Mouse (Mus musculus): ENCODE measurements at regions not wholly inside any gene's neighbourhood (a gene's known extent, or its start where the extent isn't known, plus 50 kb on each side); places are given as distances from the start of the nearest gene placed in this dataset.
"Not testable (repeated sequence)": the region's sequence is repeated elsewhere in the genome, so short reads cannot be mapped to it uniquely, and the experiment has no call there.

DNA sequence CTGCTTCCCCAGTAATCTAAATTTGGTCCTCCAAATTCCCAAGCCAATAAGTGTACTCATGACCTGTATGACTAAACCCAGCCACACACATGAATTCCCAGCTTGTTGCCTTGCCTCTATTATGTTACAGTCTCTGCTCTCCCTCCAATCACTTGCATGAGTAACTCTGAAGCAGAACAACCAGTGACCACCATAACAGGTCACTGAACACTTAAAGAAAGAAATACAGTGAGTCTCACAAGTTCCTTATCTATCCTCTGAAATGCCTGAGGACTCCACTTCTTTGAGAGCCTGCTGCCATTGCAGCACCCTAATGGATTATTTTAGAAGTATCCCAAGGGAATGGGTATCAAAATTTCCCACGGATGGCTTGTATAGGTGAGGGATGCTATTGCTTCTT, 909.7 kb downstream of the Sorcs3 start:
- no peak for DNase-seq

DNA sequence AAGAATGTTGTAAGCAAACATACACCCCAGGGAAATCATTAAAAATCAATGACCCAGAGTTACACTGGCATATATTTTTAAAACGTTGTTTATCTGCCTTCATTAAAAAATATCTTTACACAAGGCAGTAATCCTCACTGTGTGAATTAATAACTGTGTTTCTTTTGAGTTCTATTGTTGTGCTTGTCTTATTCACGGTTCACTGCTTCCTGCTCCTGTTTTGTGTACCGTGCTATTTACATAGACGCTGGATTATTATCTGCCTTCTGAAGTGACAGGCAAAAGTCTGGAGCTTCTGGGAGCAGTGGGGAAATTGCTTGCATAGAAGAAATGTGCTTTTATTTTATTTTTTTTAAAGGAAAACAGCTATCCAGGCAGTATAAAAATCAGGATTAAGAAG, 925.8 kb downstream of the Sorcs3 start:
- DNase-seq = no peak

DNA sequence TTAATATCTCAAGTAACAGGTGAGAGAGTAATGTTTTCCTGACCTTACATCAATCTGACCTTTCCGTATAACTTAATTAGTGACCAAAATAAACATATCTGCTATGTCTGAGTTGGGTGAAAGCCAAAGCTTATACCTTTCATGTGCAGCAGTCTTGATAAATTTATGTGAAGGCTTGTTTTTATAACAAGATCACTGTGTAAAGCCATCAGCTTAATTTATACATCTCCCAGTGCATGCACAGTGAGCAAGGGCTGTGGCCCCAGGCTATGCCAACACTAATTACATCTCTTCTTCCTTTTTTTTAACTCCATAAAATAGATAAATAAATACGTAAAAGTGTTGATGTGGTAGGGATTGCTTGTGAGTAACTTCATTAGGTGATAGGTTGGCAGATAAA, 966.3 kb downstream of the Sorcs3 start:
- DNase-seq = no peak

DNA sequence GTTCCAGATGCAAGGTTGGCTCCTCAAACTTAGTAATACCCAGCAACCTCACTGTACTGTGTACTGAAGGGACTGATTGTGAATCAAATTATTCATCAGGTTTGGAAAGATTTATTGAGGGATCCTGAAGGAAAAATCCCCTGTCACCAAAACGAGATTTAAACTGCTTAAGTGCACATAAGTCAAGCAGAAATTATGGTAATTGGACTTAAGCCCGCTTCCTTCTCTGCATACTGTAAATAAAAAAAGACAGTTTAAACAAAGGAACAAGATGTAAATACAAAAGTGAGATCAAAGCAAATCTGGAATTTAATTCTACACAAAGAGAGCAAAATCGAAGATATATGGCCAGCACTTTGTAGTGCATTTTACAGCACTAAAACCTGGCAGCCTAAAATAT, 1002.1 kb downstream of the Sorcs3 start:
- no peak for DNase-seq

DNA sequence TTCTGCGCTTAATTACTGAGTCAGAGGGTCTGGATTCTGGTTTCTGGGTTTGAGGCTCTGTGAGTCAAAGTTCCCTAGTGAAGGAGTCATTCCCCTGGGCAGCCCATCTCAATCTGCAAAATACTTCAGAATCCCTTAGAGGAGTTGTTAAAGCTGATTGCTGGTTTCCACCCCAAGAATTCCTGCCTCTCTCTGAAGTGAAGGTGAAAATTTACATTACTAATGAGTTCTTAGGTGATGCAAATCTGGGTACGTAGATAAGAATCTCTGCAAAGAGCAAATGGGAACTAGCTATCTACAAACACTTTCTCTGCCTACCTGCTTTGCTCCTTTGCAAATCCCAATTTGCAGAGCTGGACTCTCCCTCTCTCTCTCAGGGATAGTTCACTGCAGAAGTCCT, 1036.8 kb downstream of the Sorcs3 start:
- no peak for DNase-seq

DNA sequence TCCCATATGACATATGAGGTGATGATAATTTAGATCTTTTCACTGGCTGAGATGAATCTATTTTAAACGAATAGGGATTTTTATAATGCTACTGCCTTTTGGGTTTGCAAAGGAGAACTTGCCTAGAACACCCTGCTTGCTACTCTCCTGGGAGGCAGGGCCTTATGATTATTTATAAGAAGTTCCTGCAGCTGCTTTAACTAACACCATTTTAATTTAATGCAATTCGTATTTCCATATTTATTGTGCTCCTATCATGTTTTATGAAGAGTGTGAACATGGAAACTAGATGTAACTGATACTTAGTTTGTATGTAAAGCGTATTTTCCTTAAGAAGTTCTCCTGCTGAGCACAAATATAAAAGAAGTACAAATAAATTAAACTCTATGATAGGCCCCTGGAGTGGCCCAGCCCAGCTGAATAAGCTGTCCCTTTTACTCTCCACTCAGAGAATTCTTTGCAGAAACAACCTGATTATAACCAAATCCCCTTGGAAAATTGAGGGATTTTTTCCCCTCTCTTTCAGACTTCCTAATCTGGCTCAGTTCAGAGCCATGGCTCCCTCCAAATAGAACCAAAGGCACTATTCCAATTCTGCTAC, 1039.4 kb downstream of the Sorcs3 start:
- DNase-seq = no peak

DNA sequence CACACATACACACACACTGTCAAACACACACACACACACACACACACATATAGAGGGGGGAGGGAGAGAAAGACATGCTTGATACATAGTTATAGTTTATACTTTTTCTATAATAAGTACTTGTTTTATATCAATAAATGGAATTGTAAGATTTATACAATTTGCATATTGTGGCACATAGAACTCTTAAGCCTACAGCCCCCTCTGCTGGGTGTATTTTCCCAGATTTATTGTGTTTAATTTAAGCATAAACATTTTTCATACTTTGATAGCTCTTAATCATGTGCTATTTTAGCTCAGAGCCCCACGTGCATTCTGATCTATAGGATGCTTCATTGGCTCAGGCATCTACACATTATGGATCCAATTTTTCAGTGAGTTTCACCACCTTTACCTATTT, 1058.8 kb downstream of the Sorcs3 start:
- DNase-seq = no peak

DNA sequence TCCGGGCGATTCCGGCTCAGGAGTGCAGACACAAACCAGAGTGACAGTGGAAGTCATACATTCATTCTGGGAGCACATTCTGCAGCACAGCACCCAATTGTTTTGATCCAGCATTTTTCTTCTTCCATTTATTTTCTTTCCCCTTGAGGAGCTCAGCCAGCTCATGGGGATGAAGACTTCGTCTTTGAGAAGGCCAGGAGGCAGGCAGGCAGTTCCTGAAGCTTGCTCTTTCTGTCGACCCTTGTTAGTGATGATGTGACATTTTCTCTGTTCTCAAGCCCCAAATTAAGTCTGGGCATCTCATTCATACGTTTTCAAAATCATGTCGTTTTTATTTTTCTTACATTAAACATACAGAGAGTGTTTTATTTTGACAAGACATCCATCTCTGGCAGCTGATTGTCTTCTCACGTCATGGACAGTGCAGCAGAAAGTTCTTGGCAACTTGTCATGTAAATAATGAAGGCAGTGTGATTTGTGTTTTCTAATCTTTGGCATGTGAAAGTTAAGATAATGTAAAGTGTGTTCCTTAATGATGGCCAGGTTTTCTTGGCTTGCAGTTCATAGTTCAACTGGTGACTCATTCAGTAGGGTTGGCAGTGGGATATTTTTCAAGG, 1062.1 kb downstream of the Sorcs3 start:
- no peak for DNase-seq

DNA sequence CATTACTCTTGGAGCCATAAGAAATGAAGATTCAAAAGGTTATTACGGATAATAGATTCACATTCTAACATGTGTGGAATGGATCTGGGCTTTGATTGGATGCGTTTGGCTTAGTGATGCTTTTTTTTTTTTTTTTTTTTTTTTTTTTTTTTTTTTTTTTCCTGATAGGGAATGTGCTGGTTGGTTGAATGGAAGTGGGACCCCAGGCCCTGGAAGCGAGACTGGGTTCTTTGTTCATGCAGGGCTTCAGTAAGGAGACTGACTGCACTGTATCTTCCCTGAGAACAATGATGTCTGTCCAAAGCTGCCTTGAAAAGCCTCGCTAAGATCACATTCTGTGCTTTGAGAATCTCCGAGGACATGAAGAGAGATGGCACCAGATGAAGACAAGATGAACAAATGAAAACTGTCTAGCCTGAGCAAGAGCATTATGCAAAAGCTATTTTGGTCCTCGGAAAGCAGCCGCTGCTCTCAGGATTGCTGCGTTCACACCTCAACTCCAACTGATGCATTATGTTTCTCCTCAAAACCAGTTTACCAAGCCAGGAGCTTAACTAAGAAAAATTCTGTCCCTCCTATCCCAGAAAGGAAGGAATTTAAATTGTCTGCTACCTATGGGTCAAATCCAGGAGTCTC, 1076.9 kb downstream of the Sorcs3 start:
- DNase-seq = no peak

DNA sequence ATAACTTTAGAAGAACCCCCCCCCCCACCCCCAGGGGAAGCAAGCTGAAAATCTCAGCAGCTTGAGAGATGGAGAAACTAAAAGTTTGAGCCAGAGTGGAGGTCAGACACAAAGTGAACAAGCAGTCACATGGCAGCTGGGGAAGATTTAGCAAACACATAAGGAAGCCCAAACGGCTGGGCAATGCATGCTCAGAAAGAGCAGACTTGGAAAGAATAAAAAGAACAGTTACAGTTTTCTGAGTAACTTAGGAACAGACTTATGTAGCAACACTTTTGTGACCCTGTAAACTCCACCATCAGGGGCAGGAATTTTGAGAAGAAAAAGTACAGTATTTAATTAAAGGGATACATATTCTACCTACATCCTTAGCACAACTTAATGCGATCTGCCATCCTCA, 1089.2 kb downstream of the Sorcs3 start:
- DNase-seq = no peak

DNA sequence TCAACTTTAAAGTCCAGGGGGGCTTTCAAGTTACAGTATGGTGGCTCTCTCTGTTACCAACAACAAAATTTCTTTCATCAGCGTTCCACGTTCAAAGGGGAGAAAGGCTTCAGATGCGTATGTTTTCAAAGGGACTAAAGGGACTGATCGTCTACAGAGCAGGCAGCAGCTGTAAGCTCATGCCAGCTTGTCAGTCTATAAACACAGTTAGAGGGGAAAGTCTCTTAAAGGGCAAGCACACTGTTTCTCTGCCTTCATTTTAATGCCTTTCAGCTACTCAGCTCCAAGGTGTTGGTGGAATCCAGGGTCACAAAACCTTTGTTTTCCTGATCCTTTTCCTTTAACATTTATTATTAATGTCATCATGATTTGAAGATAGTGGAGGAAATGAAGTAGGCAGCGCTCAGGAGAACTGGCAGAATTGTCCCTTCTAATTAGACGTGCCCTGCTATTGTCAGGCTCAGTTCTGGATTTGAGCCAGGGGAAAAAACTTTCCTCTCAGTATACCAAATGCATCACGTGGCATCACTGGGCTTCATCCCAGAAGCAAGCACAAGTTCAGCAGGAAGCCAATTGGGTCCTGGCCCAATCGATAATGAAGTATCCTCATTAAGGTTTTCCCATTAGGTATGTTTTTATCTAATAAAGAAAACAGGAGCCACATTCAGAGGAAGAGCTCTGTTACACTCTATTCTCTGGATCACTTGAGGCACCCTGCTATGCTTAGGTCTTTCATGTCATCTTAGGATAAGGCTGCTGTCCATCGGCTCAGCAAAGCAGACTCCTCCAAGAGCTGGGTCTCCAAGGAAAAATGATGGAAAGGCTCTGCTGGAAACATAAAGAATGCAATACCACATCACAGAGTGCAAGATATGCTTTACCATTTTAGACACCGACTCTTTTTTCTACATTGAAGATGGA, 1093.8 kb downstream of the Sorcs3 start:
- DNase-seq = peak; percentile 5

DNA sequence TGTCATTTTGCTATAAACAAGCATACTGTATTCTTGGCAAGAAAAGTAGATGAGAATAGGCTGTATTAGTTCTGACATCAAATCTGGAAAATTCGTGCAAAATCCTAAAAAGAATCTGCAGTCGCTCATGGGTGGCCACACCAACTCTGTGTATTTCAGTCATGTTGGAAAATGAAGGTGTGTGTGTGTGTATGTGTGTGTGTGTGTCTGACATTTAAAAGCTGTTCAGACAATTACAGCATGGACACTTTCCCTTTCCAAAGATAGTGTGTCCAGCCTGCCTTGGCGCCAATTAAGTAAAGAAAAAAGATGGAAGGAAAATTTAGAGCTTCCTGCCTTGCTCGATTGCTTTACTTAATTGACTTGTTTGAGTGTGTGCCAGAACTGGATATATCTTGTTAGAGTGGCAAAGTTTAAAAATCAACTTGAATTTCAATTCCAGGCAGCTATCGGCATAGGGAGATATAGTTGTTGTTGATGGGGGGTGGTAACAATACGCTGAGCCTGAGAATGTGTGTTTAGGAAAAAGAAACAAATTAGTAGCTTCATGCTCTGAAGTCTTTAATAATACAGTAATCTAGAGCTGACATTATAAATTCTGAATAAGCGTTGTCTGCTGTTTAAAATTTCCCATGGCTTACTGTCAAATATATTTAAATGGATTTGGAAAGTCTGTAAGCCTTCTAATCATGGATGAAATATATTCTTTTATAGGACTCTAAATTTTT, 1095.7 kb downstream of the Sorcs3 start:
- DNase-seq = no peak

DNA sequence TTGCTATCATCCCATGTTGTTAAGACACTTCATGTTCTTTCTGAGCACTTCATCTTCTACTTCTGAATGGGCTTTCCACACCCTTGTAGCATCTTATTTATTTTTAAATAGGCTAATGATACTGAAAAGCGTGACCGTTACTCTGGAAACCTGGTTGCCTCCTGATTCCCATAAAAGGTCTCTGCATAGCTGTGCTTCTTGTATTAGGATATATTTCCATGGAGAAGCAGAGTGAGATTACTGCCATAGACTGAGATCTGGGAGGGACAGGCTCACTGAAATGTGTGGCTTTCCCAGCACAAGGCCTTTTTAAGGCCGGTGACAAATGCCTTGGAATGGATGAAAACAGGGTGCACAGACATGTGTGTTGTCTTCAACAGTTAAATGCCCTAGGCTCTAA, 1100.0 kb downstream of the Sorcs3 start:
- no peak for DNase-seq

DNA sequence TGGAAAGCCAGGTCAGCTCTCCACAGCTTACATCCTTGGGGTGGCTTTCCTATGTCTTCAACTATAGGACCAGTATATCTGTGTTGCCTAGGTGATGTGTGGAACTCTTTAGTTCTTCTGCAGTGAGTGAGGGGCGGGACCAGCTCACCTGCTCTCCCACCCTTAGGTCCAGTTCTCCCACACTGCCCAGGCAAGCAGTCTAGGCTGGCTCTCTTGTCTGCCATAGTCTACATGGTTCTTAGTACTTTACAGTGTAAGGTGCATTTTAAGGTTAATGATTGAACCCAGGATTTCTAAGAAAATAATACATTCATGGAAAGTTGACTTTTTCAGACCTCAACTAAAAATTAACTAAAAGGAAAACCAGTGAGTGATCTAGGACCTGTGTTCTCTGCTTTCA, 1108.4 kb downstream of the Sorcs3 start:
- no peak for DNase-seq

DNA sequence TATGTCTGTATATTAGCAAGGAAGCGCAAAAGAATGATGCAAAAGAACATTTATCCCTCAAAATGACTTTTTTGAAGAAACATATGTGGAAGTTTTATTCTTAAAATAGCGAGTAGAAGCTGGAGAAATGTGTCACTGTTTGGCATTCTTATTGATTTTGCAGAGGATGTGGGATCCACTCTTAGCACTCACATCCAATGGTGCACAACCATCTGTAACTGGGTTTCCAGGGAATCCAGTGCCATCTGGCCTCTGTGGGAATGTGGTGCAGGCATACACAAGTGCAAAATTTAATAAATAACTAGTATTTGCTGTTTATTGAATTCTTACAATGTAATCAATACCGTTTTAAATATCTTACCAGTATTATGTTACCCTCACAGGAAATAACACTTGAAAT, 1153.8 kb downstream of the Sorcs3 start:
- DNase-seq = no peak

DNA sequence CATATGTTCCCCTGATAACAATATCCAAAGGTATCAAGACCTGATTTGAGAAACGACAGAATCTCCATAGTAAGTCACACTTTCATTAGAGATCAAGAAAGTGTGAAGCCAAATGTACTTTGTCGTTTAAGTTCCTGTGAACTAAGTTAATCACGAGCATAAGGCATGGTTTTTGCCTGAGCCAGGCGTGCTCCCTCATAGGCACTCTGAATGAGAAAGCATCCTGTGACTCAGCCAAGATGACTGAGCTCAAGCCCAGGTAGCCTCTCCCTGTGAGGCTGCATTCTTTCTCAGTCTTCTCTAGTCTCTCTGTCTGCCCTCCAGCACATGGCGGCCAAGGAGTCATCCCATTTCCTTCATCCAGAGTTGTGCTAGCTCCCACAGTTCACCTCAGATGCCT, 1154.9 kb downstream of the Sorcs3 start:
- no peak for DNase-seq

DNA sequence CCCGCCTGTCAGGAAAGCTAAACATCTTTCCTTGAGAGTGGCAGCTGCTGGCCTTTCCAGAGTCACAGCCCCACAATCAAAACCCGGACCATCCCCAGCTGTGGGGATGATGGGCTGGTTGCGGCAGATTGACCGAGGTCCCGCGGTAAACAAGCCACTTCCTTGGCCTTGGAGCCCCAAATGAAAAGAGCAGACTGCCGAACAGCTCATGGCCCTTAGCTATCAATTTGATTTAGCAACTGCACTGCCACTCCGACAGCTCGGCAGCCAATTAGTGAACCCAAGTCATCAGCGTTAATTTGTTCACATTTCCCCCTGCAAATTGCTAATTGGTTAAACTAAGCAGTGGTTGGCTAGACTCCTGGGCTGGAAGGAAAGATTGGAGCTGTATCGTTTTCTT, 1155.3 kb downstream of the Sorcs3 start:
- not testable (repeated sequence) for DNase-seq

DNA sequence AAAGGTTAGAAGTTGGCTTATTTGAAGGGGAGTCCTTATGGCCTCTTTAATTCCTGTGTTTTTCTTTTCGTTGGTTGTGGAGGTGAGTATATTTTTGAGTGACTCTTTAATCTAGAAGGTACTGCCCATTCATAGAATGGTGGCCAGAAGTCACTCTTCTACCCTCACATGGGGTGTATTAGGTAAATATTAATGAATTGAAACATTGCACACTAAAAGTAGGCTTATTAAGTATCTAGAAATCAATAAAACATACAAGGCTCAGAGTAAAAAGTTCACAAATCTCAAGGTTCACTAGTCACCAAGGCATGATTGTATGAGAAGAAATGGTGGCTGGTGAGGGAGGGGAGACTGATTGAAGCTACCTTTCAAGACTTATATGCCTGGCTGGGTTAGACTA, 1167.1 kb downstream of the Sorcs3 start:
- no peak for DNase-seq

DNA sequence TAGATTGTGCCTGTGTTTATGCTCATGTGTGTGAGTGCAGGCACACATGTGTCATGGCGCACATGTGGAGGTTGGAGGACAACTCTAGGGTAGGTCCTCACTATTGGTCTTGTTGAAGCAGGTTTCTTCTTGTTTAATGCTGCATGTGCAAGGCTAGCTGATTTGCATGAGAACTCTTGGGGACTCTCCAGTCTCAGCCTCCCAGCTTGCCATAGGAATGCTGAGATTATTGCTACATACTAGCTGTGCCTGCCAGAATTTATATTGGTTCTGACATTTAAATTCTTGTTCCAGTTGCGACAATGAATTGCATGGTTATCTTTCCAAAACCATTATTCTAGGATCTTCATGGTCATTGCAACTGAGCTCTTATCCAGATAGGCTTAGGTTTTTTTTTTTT, 1168.5 kb downstream of the Sorcs3 start:
- no peak for DNase-seq

DNA sequence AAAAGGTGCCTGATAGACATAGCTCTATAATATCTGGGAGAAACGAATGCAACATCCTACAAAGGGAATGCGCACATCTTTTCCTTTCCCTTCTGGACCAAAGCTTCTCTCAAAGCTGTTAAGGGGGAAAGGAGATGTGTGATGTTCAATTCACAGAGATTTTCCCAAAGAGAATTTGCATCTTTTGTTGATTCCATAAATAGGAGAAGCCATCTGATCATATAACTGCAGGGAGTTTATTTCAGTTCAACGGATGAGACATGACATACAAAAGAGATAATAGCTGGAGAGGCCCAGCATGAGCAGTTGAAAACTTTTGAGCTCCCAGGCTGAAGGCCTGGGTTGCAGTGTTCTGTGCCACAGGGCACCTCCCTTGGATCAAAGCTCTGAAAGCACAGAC, 1169.1 kb downstream of the Sorcs3 start:
- DNase-seq = no peak

DNA sequence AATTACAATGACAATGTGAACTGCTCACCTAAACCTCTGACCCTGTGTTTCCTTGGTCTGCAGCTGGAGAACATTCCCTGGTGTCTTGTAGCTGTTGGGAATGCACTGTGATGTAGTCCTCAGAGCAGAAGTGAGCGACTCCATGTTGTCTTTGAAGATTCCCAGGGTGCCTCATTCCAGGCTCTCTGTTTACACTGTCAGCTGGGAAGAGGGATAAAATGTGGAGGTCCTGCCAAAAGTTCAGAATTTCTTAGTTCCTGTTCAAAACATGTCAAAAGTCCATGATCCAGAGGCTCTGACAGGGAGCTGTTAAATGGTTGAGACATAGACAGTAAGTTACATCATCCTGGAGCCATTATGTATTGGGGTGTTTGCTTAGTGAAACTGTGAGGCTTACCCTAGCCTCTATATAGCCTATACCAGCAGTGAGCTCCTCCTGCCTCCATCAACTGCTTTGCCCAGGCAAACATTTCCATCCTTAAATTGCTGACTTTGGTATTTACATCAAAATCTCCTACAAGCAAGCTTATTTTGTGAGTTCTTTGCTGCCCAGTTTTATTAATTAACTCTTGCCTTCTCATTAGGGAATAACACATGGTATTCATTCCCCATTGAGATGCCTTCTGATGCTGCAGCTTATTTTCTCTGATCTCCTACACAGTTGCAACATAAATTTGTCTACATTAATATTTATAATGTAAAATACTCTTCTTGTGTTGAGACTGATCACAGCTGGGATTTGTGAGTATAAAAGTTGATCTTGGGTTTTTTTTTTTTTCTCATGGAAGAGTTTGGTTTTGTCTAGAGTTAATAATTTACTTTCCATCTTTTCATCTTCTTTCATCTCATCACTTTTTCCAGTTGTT, 1170.2 kb downstream of the Sorcs3 start:
- DNase-seq = no peak
